Mouse (Mus musculus): ENCODE data around the gene Pdia5. TPM values are rescaled to one million over a fixed set of nuclear protein-coding genes. Genes with fewer than 3 reads are reported as not detected.

Pdia5 gene
- polyA plus RNA-seq, 1 experiment from 2014 or later, result 43.1 TPM

- Histone ChIP-seq H3K4me3 (no peak overlapping the region), H3K27me3 (no peaks in the 10 kb centered on the region), H3K4me2 (no peak overlapping the region), H3K9me3 (no peaks in the 10 kb centered on the region), H3K36me3 (no peaks in the 10 kb centered on the region), H3K9ac (no peak overlapping the region), H3K27ac (no peak overlapping the region), H3K4me1 (no peaks in the 10 kb centered on the region)
- no peak for ATAC-seq (ENCODE audit: borderline replicate concordance, extremely low read depth, low FRiP score, low TSS enrichment)
- WGBS, result 85% methylated on average over 8 of the region's 8 CpGs
Measured at GRCm38 (mm10) chr16:35504266-35504665, 13.6 kb upstream of the Pdia5 start.

- no peaks in the 10 kb centered on the region for H3K36me3 ChIP-seq
- ATAC-seq (ENCODE audit: borderline replicate concordance, extremely low read depth, low FRiP score, low TSS enrichment), result no peak
- no peak overlapping the region for H3K9ac ChIP-seq
- no peaks in the 10 kb centered on the region for H3K4me1 ChIP-seq
- H3K27me3 ChIP-seq, result no peaks in the 10 kb centered on the region
- WGBS, result 67% methylated on average over 11 of the region's 11 CpGs
- H3K4me3 ChIP-seq, result no peak overlapping the region
- no peak overlapping the region for H3K4me2 ChIP-seq
- no peak overlapping the region for H3K27ac ChIP-seq
- H3K9me3 ChIP-seq, result no peaks in the 10 kb centered on the region
Measured at GRCm38 (mm10) chr16:35502456-35502855, 11.8 kb upstream of the Pdia5 start.

- Histone ChIP-seq H3K4me3 (no peak overlapping the region), H3K27me3 (no peaks in the 10 kb centered on the region), H3K9ac (no peak overlapping the region), H3K4me1 (no peaks in the 10 kb centered on the region), H3K4me2 (no peak overlapping the region), H3K27ac (no peak overlapping the region), H3K36me3 (no peaks in the 10 kb centered on the region), H3K9me3 (no peaks in the 10 kb centered on the region)
- no peak for ATAC-seq (ENCODE audit: borderline replicate concordance, extremely low read depth, low FRiP score, low TSS enrichment)
- 55% methylated on average over 4 of the region's 4 CpGs for WGBS
Measured at GRCm38 (mm10) chr16:35501106-35501760, 10.6 kb upstream of the Pdia5 start.

- Histone ChIP-seq H3K9me3 (no peaks in the 10 kb centered on the region), H3K36me3 (no peaks in the 10 kb centered on the region), H3K4me2 (no peak overlapping the region), H3K4me1 (no peaks in the 10 kb centered on the region), H3K27ac (no peak overlapping the region), H3K4me3 (no peak overlapping the region), H3K27me3 (no peaks in the 10 kb centered on the region), H3K9ac (no peak overlapping the region)
- WGBS, result 75% methylated on average over 3 of the region's 3 CpGs
- no peak for ATAC-seq (ENCODE audit: borderline replicate concordance, extremely low read depth, low FRiP score, low TSS enrichment)
Measured at GRCm38 (mm10) chr16:35500342-35500741, 9.7 kb upstream of the Pdia5 start.

- WGBS, result 7% methylated on average over 10 of the region's 10 CpGs
- Histone ChIP-seq H3K9me3 (no peaks in the 10 kb centered on the region), H3K4me2 (peak overlapping the region; percentile 88), H3K36me3 (no peaks in the 10 kb centered on the region), H3K4me3 (peak overlapping the region; percentile 89), H3K27me3 (no peaks in the 10 kb centered on the region), H3K9ac (peak overlapping the region; percentile 73), H3K4me1 (peaks cover 29% of the 10 kb centered on the region), H3K27ac (no peak overlapping the region)
- 0 out of 2 replicates have a peak, but pooled peaks have one; percentile 4 for ATAC-seq (ENCODE audit: borderline replicate concordance, extremely low read depth, low FRiP score, low TSS enrichment)
Measured at GRCm38 (mm10) chr16:35489793-35490192, 880 bp downstream of the Pdia5 start.

- WGBS, result 34% methylated on average over 10 of the region's 10 CpGs
- no peaks in the 10 kb centered on the region for H3K36me3 ChIP-seq
- no peak overlapping the region for H3K27ac ChIP-seq
- H3K9ac ChIP-seq, result no peak overlapping the region
- H3K9me3 ChIP-seq, result no peaks in the 10 kb centered on the region
- peak overlapping the region; percentile 88 for H3K4me2 ChIP-seq
- H3K27me3 ChIP-seq, result no peaks in the 10 kb centered on the region
- no peak for ATAC-seq (ENCODE audit: borderline replicate concordance, extremely low read depth, low FRiP score, low TSS enrichment)
- peaks cover 29% of the 10 kb centered on the region for H3K4me1 ChIP-seq
- H3K4me3 ChIP-seq, result peak overlapping the region; percentile 89
Measured at GRCm38 (mm10) chr16:35489066-35489718, 1.5 kb downstream of the Pdia5 start.

- H3K36me3 ChIP-seq, result no peaks in the 10 kb centered on the region
- no peak overlapping the region for H3K27ac ChIP-seq
- H3K4me3 ChIP-seq, result no peak overlapping the region
- no peaks in the 10 kb centered on the region for H3K9me3 ChIP-seq
- no peaks in the 10 kb centered on the region for H3K27me3 ChIP-seq
- no peak for ATAC-seq (ENCODE audit: borderline replicate concordance, extremely low read depth, low FRiP score, low TSS enrichment)
- H3K4me1 ChIP-seq, result peaks cover 29% of the 10 kb centered on the region
- H3K4me2 ChIP-seq, result no peak overlapping the region
- no peak overlapping the region for H3K9ac ChIP-seq
- 89% methylated on average over 4 of the region's 4 CpGs for WGBS
Measured at GRCm38 (mm10) chr16:35487776-35488175, 2.9 kb downstream of the Pdia5 start.

GRCm38 (mm10) chr16:35487056-35487455 is 3.6 kb downstream of the Pdia5 start:
- Histone ChIP-seq H3K4me1 (peaks cover 29% of the 10 kb centered on the region), H3K27me3 (no peaks in the 10 kb centered on the region), H3K4me2 (no peak overlapping the region), H3K36me3 (no peaks in the 10 kb centered on the region), H3K9me3 (no peaks in the 10 kb centered on the region), H3K9ac (no peak overlapping the region), H3K4me3 (no peak overlapping the region), H3K27ac (no peak overlapping the region)
- 50% methylated on average over 4 of the region's 4 CpGs for WGBS
- ATAC-seq (ENCODE audit: borderline replicate concordance, extremely low read depth, low FRiP score, low TSS enrichment), result no peak

GRCm38 (mm10) chr16:35485711-35486110 is 5.0 kb downstream of the Pdia5 start:
- Histone ChIP-seq H3K9ac (no peak overlapping the region), H3K4me2 (no peak overlapping the region), H3K36me3 (no peaks in the 10 kb centered on the region), H3K4me3 (no peak overlapping the region), H3K27me3 (no peaks in the 10 kb centered on the region), H3K4me1 (peaks cover 25% of the 10 kb centered on the region), H3K27ac (no peak overlapping the region), H3K9me3 (no peaks in the 10 kb centered on the region)
- no peak for ATAC-seq (ENCODE audit: borderline replicate concordance, extremely low read depth, low FRiP score, low TSS enrichment)
- 64% methylated on average over 9 of the region's 9 CpGs for WGBS

- Histone ChIP-seq H3K27me3 (no peaks in the 10 kb centered on the region), H3K4me2 (no peak overlapping the region), H3K9ac (no peak overlapping the region), H3K9me3 (no peaks in the 10 kb centered on the region), H3K4me3 (no peak overlapping the region), H3K4me1 (peaks cover 19% of the 10 kb centered on the region), H3K27ac (no peak overlapping the region), H3K36me3 (no peaks in the 10 kb centered on the region)
- 77% methylated on average over 8 of the region's 8 CpGs for WGBS
- no peak for ATAC-seq (ENCODE audit: borderline replicate concordance, extremely low read depth, low FRiP score, low TSS enrichment)
Measured at GRCm38 (mm10) chr16:35484526-35485233, 6.0 kb downstream of the Pdia5 start.

GRCm38 (mm10) chr16:35484105-35484504 is 6.6 kb downstream of the Pdia5 start:
- no peaks in the 10 kb centered on the region for H3K9me3 ChIP-seq
- WGBS, result 65% methylated on average over 4 of the region's 4 CpGs
- no peak overlapping the region for H3K4me2 ChIP-seq
- H3K36me3 ChIP-seq, result no peaks in the 10 kb centered on the region
- H3K4me1 ChIP-seq, result peaks cover 13% of the 10 kb centered on the region
- no peak overlapping the region for H3K27ac ChIP-seq
- no peak overlapping the region for H3K4me3 ChIP-seq
- no peak for ATAC-seq (ENCODE audit: borderline replicate concordance, extremely low read depth, low FRiP score, low TSS enrichment)
- no peaks in the 10 kb centered on the region for H3K27me3 ChIP-seq
- H3K9ac ChIP-seq, result no peak overlapping the region

- Histone ChIP-seq H3K36me3 (no peaks in the 10 kb centered on the region), H3K9ac (no peak overlapping the region), H3K4me2 (no peak overlapping the region), H3K4me3 (no peak overlapping the region), H3K9me3 (no peaks in the 10 kb centered on the region), H3K27me3 (no peaks in the 10 kb centered on the region), H3K4me1 (no peaks in the 10 kb centered on the region), H3K27ac (no peak overlapping the region)
- no peak for ATAC-seq (ENCODE audit: borderline replicate concordance, extremely low read depth, low FRiP score, low TSS enrichment)
- 66% methylated on average over 6 of the region's 6 CpGs for WGBS
Measured at GRCm38 (mm10) chr16:35479301-35479700, 11.4 kb downstream of the Pdia5 start.

Measured in lung, embryonic 15.5 days (tissue).